Mouse (Mus musculus) midbrain, embryonic 15.5 days (tissue): ENCODE results near the gene Ppp1r1c. TPM values are rescaled to one million over a fixed set of nuclear protein-coding genes. Genes with fewer than 3 reads are reported as not detected.
A peak's percentile ranks its signal among the peaks of the same experiment; 100 is the strongest.
"Not testable (repeated sequence)": the region's sequence is repeated elsewhere in the genome, so short reads cannot be mapped to it uniquely, and the experiment has no call there.

Source experiments
- ATAC-seq: fragments of 200-750 bp; cut with Nextera tagmentation; replicated peaks from 2 replicates; pipeline ENCODE4 v1.8.0; 2017; ENCODE audit warnings: moderate TSS enrichment
- H3K27ac ChIP-seq: fragments of 300-500 bp; sonication (generic); 2 replicates; pipeline ENCODE4 v1.5.1; 2015; ENCODE audit warnings: mild to moderate bottlenecking, inconsistent platforms
- H3K27me3 ChIP-seq: fragments of 300-500 bp; sonication (generic); replicated peaks from 2 replicates; pipeline ENCODE4 v1.6.1; 2015; ENCODE audit warnings: inconsistent platforms
- H3K36me3 ChIP-seq: fragments of 300-500 bp; sonication (generic); replicated peaks from 2 replicates; pipeline ENCODE4 v1.6.1; 2015; ENCODE audit warnings: inconsistent platforms
- H3K4me1 ChIP-seq: fragments of 300-500 bp; sonication (generic); 2 replicates; pipeline ENCODE4 v1.6.1; 2015; ENCODE audit warnings: inconsistent platforms
- H3K4me2 ChIP-seq: fragments of 300-500 bp; sonication (generic); 2 replicates; pipeline ENCODE4 v1.6.1; 2015; ENCODE audit warnings: inconsistent platforms, mild to moderate bottlenecking, moderate library complexity
- H3K4me3 ChIP-seq: fragments of 300-500 bp; sonication (generic); 2 replicates; pipeline ENCODE4 v1.5.1; 2015; ENCODE audit warnings: mild to moderate bottlenecking, inconsistent platforms
- H3K9ac ChIP-seq: fragments of 300-500 bp; sonication (generic); 2 replicates; pipeline ENCODE4 v1.6.1; 2015; ENCODE audit warnings: mild to moderate bottlenecking, inconsistent platforms
- H3K9me3 ChIP-seq: fragments of 300-500 bp; sonication (generic); 2 replicates; pipeline ENCODE4 v1.6.1; 2016; ENCODE audit warnings: inconsistent platforms
- WGBS: fragments of 180-500 bp; shearing (Covaris S2); methylation state at CpG from one replicate; pipeline ENCODE4 v1.1.7; 2015; ENCODE audit warnings: mixed read lengths; 5-methylcytosine and 5-hydroxymethylcytosine counted together
- polyA plus RNA-seq: library from polyadenylated mRNA; unstranded; fragments of >200 nt; fragmentation: Nextera tagmentation; extraction: Ambion mirVana; gene quantifications from 2 replicates; pipeline ENCODE4 v1.2.1, GENCODE M21; 2015

The Ppp1r1c gene
- polyA plus RNA-seq, 1 experiment from 2014 or later = 3.7 TPM

- H3K4me3 ChIP-seq = no peak overlapping the region
- no peak for ATAC-seq
- H3K27me3 ChIP-seq = no peaks in the 10 kb centered on the region
- H3K9ac ChIP-seq = no peak overlapping the region
- H3K36me3 ChIP-seq = no peaks in the 10 kb centered on the region
- 70% methylated on average over 3 of the region's 3 CpGs for WGBS
- no peak overlapping the region for H3K27ac ChIP-seq
- H3K4me2 ChIP-seq = no peak overlapping the region
- H3K4me1 ChIP-seq = no peaks in the 10 kb centered on the region
- no peaks in the 10 kb centered on the region for H3K9me3 ChIP-seq
Observed at GRCm38 (mm10) chr2:79815708-79816484, 108.3 kb downstream of the Ppp1r1c start.

- Histone ChIP-seq H3K27ac (no peak overlapping the region), H3K4me2 (no peak overlapping the region), H3K36me3 (no peaks in the 10 kb centered on the region), H3K4me3 (no peak overlapping the region), H3K9me3 (no peaks in the 10 kb centered on the region), H3K4me1 (no peaks in the 10 kb centered on the region), H3K27me3 (no peaks in the 10 kb centered on the region), H3K9ac (no peak overlapping the region)
- ATAC-seq = no peak
- WGBS = 49% methylated on average over 3 of the region's 3 CpGs
Observed at GRCm38 (mm10) chr2:79819543-79819942, 112.0 kb downstream of the Ppp1r1c start.

- no peaks in the 10 kb centered on the region for H3K4me1 ChIP-seq
- no peak overlapping the region for H3K4me3 ChIP-seq
- no peaks in the 10 kb centered on the region for H3K9me3 ChIP-seq
- no peak overlapping the region for H3K27ac ChIP-seq
- H3K9ac ChIP-seq = no peak overlapping the region
- H3K27me3 ChIP-seq = no peaks in the 10 kb centered on the region
- 93% methylated on average over 4 of the region's 4 CpGs for WGBS
- no peaks in the 10 kb centered on the region for H3K36me3 ChIP-seq
- ATAC-seq = no peak
- no peak overlapping the region for H3K4me2 ChIP-seq
Observed at GRCm38 (mm10) chr2:79825853-79826252, 118.3 kb downstream of the Ppp1r1c start.

- no peak for ATAC-seq
Observed at GRCm38 (mm10) chr2:79839090-79839489, 131.5 kb downstream of the Ppp1r1c start.

GRCm38 (mm10) chr2:79839513-79839912 lies 131.9 kb downstream of the Ppp1r1c start:
- H3K4me3 ChIP-seq = no peak overlapping the region
- 82% methylated on average over 5 of the region's 5 CpGs for WGBS
- ATAC-seq = no peak
- H3K27ac ChIP-seq = no peak overlapping the region
- H3K27me3 ChIP-seq = no peaks in the 10 kb centered on the region
- H3K4me1 ChIP-seq = no peaks in the 10 kb centered on the region
- H3K4me2 ChIP-seq = no peak overlapping the region
- no peaks in the 10 kb centered on the region for H3K36me3 ChIP-seq
- no peaks in the 10 kb centered on the region for H3K9me3 ChIP-seq
- H3K9ac ChIP-seq = no peak overlapping the region

More at GRCm38 (mm10) chr2:79839090-79839489, 131.5 kb downstream of the Ppp1r1c start:
- WGBS = 85% methylated on average over 6 of the region's 6 CpGs
- Histone ChIP-seq H3K4me1 (no peaks in the 10 kb centered on the region), H3K4me3 (no peak overlapping the region), H3K36me3 (no peaks in the 10 kb centered on the region), H3K9me3 (no peaks in the 10 kb centered on the region), H3K27ac (no peak overlapping the region), H3K9ac (no peak overlapping the region), H3K4me2 (no peak overlapping the region), H3K27me3 (no peaks in the 10 kb centered on the region)

- not testable (repeated sequence) for H3K4me3 ChIP-seq, ATAC-seq, H3K9me3 ChIP-seq, H3K4me2 ChIP-seq, H3K27me3 ChIP-seq, H3K27ac ChIP-seq, H3K36me3 ChIP-seq, H3K4me1 ChIP-seq, H3K9ac ChIP-seq
- 87% methylated on average over 13 of the region's 13 CpGs for WGBS
Observed at GRCm38 (mm10) chr2:79847396-79847795, 139.8 kb downstream of the Ppp1r1c start.

GRCm38 (mm10) chr2:79856874-79857273 lies 149.3 kb downstream of the Ppp1r1c start:
- no peak for ATAC-seq
- WGBS = 96% methylated on average over 1 of the region's 1 CpGs

GRCm38 (mm10) chr2:79865275-79865999 lies 157.9 kb downstream of the Ppp1r1c start:
- no peaks in the 10 kb centered on the region for H3K4me1 ChIP-seq
- H3K4me2 ChIP-seq = no peak overlapping the region
- H3K36me3 ChIP-seq = no peaks in the 10 kb centered on the region
- H3K9me3 ChIP-seq = no peaks in the 10 kb centered on the region
- no peak overlapping the region for H3K4me3 ChIP-seq
- WGBS = 41% methylated on average over 9 of the region's 9 CpGs
- peak; percentile 92 for ATAC-seq
- H3K27me3 ChIP-seq = no peaks in the 10 kb centered on the region
- no peak overlapping the region for H3K9ac ChIP-seq
- H3K27ac ChIP-seq = no peak overlapping the region

More at GRCm38 (mm10) chr2:79856874-79857273, 149.3 kb downstream of the Ppp1r1c start:
- Histone ChIP-seq H3K4me2 (no peak overlapping the region), H3K36me3 (no peaks in the 10 kb centered on the region), H3K4me3 (no peak overlapping the region), H3K9me3 (no peaks in the 10 kb centered on the region), H3K27ac (no peak overlapping the region), H3K4me1 (no peaks in the 10 kb centered on the region), H3K9ac (no peak overlapping the region), H3K27me3 (no peaks in the 10 kb centered on the region)

Other genes with a start within 250 kb of the Ppp1r1c start
- gene Itprid2, start 72.4 kb upstream of the Ppp1r1c start, polyA plus RNA-seq = 4.0 and 4.3 TPM in 2 replicates